Mouse (Mus musculus): ENCODE data around the gene Bbof1. TPM values are rescaled to one million over a fixed set of nuclear protein-coding genes. Genes with fewer than 3 reads are reported as not detected.
A peak's percentile ranks its signal among the peaks of the same experiment; 100 is the strongest.

The Bbof1 gene
- polyA plus RNA-seq (2015; fragmentation: Nextera tagmentation; extraction: Ambion mirVana): 0.42 and 0.53 TPM in 2 replicates

- H3K4me2 ChIP-seq (replicated peaks; ENCODE audit: low read depth): peak within 1 kb of the TSS; percentile 95
- no peak; the same call in 1 of the 2 replicates for TF ChIP-seq CTCF (IDR thresholded peaks at IDR 0.05; ENCODE audit: low read depth)
- H3K36me3 ChIP-seq (ENCODE audit: control insufficient read depth, insufficient read depth): no peaks in the 10 kb centered on the region
- no peaks in the 10 kb centered on the region for H3K27me3 ChIP-seq (replicated peaks; ENCODE audit: control insufficient read depth, insufficient read depth, low read length)
- peak within 1 kb of the TSS; percentile 79 for H3K4me3 ChIP-seq (ENCODE audit: low read depth, low read length)
- 2% methylated on average over 63 of the region's 63 CpGs for WGBS
- no peaks in the 10 kb centered on the region for H3K4me1 ChIP-seq (replicated peaks; ENCODE audit: control insufficient read depth, insufficient read depth, low read length)
- peak within 1 kb of the TSS; percentile 75 for H3K9ac ChIP-seq (ENCODE audit: low read depth, low read length)
- peak within 1 kb of the TSS; percentile 85 for H3K27ac ChIP-seq (ENCODE audit: low read depth, low read length)
- peak; percentile 92 for ATAC-seq
- no peaks in the 10 kb centered on the region for H3K9me3 ChIP-seq (ENCODE audit: control insufficient read depth)
Measured at GRCm38 (mm10) chr12:84408819-84409507, at the start of gene Bbof1, which contains the start of gene Entpd5. Bbof1 (plus strand) TSS chr12:84409071. Entpd5 (minus strand) TSS chr12:84409029.

- peak within 1 kb of the TSS; percentile 89 for H3K4me2 ChIP-seq (replicated peaks; ENCODE audit: low read depth)
- no peak for TF ChIP-seq CTCF (IDR thresholded peaks at IDR 0.05; ENCODE audit: low read depth)
- H3K27me3 ChIP-seq (replicated peaks; ENCODE audit: control insufficient read depth, insufficient read depth, low read length): no peaks in the 10 kb centered on the region
- H3K4me3 ChIP-seq (ENCODE audit: low read depth, low read length): peak within 1 kb of the TSS; percentile 86
- H3K36me3 ChIP-seq (ENCODE audit: control insufficient read depth, insufficient read depth): peaks cover 8% of the 10 kb centered on the region; the same call in 1 of the 2 replicates
- H3K9ac ChIP-seq (ENCODE audit: low read depth, low read length): peak within 1 kb of the TSS; percentile 73
- H3K9me3 ChIP-seq (ENCODE audit: control insufficient read depth): no peaks in the 10 kb centered on the region
- WGBS: under 1% methylated on average over 51 of the region's 51 CpGs
- peak within 1 kb of the TSS; percentile 65 for H3K27ac ChIP-seq (ENCODE audit: low read depth, low read length)
- H3K4me1 ChIP-seq (replicated peaks; ENCODE audit: control insufficient read depth, insufficient read depth, low read length): no peaks in the 10 kb centered on the region; the same call in 1 of the 2 replicates
- ATAC-seq: peak; percentile 97
Measured at GRCm38 (mm10) chr12:84361555-84362489, 47.0 kb upstream of the Bbof1 start, which contains the start of the genes Coq6 and Fam161b. Coq6 (plus strand) TSS chr12:84361657. Fam161b (minus strand) TSS chr12:84361833.

- Histone ChIP-seq H3K4me3 (ENCODE audit: low read depth, low read length) (0 out of 2 replicates have a peak overlapping the region, but pooled peaks have one; percentile 86), H3K4me1 (replicated peaks; ENCODE audit: control insufficient read depth, insufficient read depth, low read length) (no peaks in the 10 kb centered on the region; the same call in 1 of the 2 replicates), H3K27ac (ENCODE audit: low read depth, low read length) (no peak overlapping the region), H3K27me3 (replicated peaks; ENCODE audit: control insufficient read depth, insufficient read depth, low read length) (no peaks in the 10 kb centered on the region), H3K4me2 (replicated peaks; ENCODE audit: low read depth) (peak overlapping the region; percentile 89), H3K36me3 (ENCODE audit: control insufficient read depth, insufficient read depth) (peaks cover 8% of the 10 kb centered on the region; the same call in 1 of the 2 replicates), H3K9ac (ENCODE audit: low read depth, low read length) (no peak overlapping the region), H3K9me3 (ENCODE audit: control insufficient read depth) (no peaks in the 10 kb centered on the region)
- ATAC-seq: no peak
- TF ChIP-seq CTCF (IDR thresholded peaks at IDR 0.05; ENCODE audit: low read depth): no peak
- WGBS: 43% methylated on average over 2 of the region's 2 CpGs
Measured at GRCm38 (mm10) chr12:84362872-84363271, 46.0 kb upstream of the Bbof1 start.

- H3K27me3 ChIP-seq (replicated peaks; ENCODE audit: control insufficient read depth, insufficient read depth, low read length): no peaks in the 10 kb centered on the region
- WGBS: 70% methylated on average over 9 of the region's 9 CpGs
- ATAC-seq: no peak
- no peak overlapping the region for H3K9ac ChIP-seq (ENCODE audit: low read depth, low read length)
- H3K36me3 ChIP-seq (ENCODE audit: control insufficient read depth, insufficient read depth): peaks cover 17% of the 10 kb centered on the region
- no peaks in the 10 kb centered on the region for H3K9me3 ChIP-seq (ENCODE audit: control insufficient read depth)
- H3K4me2 ChIP-seq (replicated peaks; ENCODE audit: low read depth): no peak overlapping the region
- no peak overlapping the region for H3K27ac ChIP-seq (ENCODE audit: low read depth, low read length)
- no peak overlapping the region for H3K4me3 ChIP-seq (ENCODE audit: low read depth, low read length)
- TF ChIP-seq CTCF (IDR thresholded peaks at IDR 0.05; ENCODE audit: low read depth): no peak
- no peaks in the 10 kb centered on the region; the same call in 1 of the 2 replicates for H3K4me1 ChIP-seq (replicated peaks; ENCODE audit: control insufficient read depth, insufficient read depth, low read length)
Measured at GRCm38 (mm10) chr12:84364291-84364690, 44.6 kb upstream of the Bbof1 start.

GRCm38 (mm10) chr12:84365137-84365536, 43.7 kb upstream of the Bbof1 start:
- H3K9me3 ChIP-seq (ENCODE audit: control insufficient read depth): no peaks in the 10 kb centered on the region
- no peak overlapping the region for H3K4me2 ChIP-seq (replicated peaks; ENCODE audit: low read depth)
- WGBS: 94% methylated on average over 6 of the region's 6 CpGs

GRCm38 (mm10) chr12:84366971-84367370, 41.9 kb upstream of the Bbof1 start:
- Histone ChIP-seq H3K36me3 (ENCODE audit: control insufficient read depth, insufficient read depth) (peaks cover 44% of the 10 kb centered on the region), H3K9me3 (ENCODE audit: control insufficient read depth) (no peaks in the 10 kb centered on the region), H3K4me2 (replicated peaks; ENCODE audit: low read depth) (no peak overlapping the region), H3K4me3 (ENCODE audit: low read depth, low read length) (no peak overlapping the region), H3K27me3 (replicated peaks; ENCODE audit: control insufficient read depth, insufficient read depth, low read length) (no peaks in the 10 kb centered on the region), H3K27ac (ENCODE audit: low read depth, low read length) (no peak overlapping the region), H3K4me1 (replicated peaks; ENCODE audit: control insufficient read depth, insufficient read depth, low read length) (no peaks in the 10 kb centered on the region), H3K9ac (ENCODE audit: low read depth, low read length) (no peak overlapping the region)
- no peak for ATAC-seq
- WGBS: 57% methylated on average over 9 of the region's 9 CpGs
- no peak for TF ChIP-seq CTCF (IDR thresholded peaks at IDR 0.05; ENCODE audit: low read depth)

More at GRCm38 (mm10) chr12:84365137-84365536, 43.7 kb upstream of the Bbof1 start:
- no peaks in the 10 kb centered on the region; the same call in 1 of the 2 replicates for H3K4me1 ChIP-seq (replicated peaks; ENCODE audit: control insufficient read depth, insufficient read depth, low read length)
- no peaks in the 10 kb centered on the region for H3K27me3 ChIP-seq (replicated peaks; ENCODE audit: control insufficient read depth, insufficient read depth, low read length)
- no peak overlapping the region for H3K27ac ChIP-seq (ENCODE audit: low read depth, low read length)
- no peak overlapping the region for H3K9ac ChIP-seq (ENCODE audit: low read depth, low read length)
- ATAC-seq: no peak
- H3K36me3 ChIP-seq (ENCODE audit: control insufficient read depth, insufficient read depth): peaks cover 25% of the 10 kb centered on the region
- TF ChIP-seq CTCF (IDR thresholded peaks at IDR 0.05; ENCODE audit: low read depth): no peak
- H3K4me3 ChIP-seq (ENCODE audit: low read depth, low read length): no peak overlapping the region

Data from intestine, postnatal 0 days (tissue).